Mouse (Mus musculus): ENCODE measurements around the gene Ubash3b. TPM values are rescaled to one million over a fixed set of nuclear protein-coding genes. Genes with fewer than 3 reads are reported as not detected.

Ubash3b gene
- total RNA-seq, 2 experiments from 2014 or later = 26.7 to 27.0 TPM

DNA sequence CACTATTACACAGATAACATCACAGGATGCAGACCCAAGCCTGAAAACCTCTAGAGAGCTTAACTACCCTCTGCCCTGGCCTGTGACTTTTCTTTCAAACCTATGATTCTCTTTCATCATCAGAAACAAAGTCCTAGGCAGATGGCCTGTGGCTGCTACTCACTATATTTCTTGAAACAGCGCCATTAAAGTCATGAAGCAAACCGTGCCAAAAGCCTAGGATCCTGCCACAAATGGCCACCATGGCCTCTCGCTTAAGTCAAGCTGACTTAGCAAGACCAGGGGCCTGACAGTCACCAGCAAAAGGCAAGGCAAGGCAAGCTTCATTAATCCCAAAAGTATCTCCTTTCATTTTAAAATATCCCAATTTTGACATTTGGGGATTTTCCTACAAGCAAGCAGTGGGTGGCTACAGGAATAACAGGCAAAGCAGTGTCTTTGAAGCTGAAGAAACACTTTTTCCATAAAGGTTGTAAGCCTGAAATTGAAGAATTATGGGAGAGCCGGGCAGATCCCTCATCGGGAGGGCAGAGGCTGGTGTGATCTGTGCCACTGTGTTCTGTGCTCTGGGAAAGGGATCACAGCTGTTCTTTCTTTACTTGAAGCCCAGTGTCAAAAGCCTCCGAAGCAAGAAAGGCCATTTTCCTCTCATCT, 39.7 kb downstream of the Ubash3b start:
- TF ChIP-seq CTCF (conservative IDR thresholded peaks at IDR 0.05) = no peak
- no peak overlapping the region for H3K4me3 ChIP-seq
- H3K27ac ChIP-seq = peak overlapping the region; percentile 80
- no peak for DNase-seq (ENCODE audit: low spot score in 2 of 2)

DNA sequence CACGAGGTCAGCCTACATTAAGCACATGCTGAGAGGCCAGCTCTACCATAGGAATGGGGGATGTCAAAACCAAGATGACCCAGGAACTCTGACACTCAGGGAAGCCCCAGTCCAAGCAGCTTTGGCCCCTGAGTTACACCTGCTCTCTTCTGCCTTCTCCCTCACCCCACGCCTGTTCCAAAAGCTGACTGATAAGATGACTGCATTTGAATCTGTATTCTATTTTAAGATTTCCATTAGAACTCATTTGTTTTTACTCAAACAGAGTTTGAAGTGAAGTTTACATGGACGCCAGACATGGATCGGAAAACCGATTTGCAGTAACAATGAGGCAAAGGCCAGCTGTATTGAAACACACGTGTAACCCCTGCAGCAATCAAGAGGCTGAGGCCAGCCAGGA, 41.5 kb downstream of the Ubash3b start:
- Histone ChIP-seq H3K4me3 (no peak overlapping the region), H3K27ac (no peak overlapping the region)
- DNase-seq (ENCODE audit: low spot score in 2 of 2) = no peak

GRCm38 (mm10) chr9:41118065-41118464, 43.4 kb downstream of the Ubash3b start:
- peak in 1 of 2 experiments; percentile 30 for DNase-seq (ENCODE audit: low spot score in 2 of 2)
- no peak for TF ChIP-seq CTCF (conservative IDR thresholded peaks at IDR 0.05)
- no peak overlapping the region for H3K4me3 ChIP-seq

More for the DNA sequence above, 41.5 kb downstream of the Ubash3b start:
- no peak for TF ChIP-seq CTCF (conservative IDR thresholded peaks at IDR 0.05)

GRCm38 (mm10) chr9:41116126-41116525, 45.4 kb downstream of the Ubash3b start:
- no peak for TF ChIP-seq CTCF (conservative IDR thresholded peaks at IDR 0.05)
- no peak overlapping the region for H3K27ac ChIP-seq
- H3K4me3 ChIP-seq = no peak overlapping the region
- no peak for DNase-seq (ENCODE audit: low spot score in 2 of 2)

More at GRCm38 (mm10) chr9:41118065-41118464, 43.4 kb downstream of the Ubash3b start:
- H3K27ac ChIP-seq = peak overlapping the region; percentile 28; the same call in 1 of the 2 replicates

DNA sequence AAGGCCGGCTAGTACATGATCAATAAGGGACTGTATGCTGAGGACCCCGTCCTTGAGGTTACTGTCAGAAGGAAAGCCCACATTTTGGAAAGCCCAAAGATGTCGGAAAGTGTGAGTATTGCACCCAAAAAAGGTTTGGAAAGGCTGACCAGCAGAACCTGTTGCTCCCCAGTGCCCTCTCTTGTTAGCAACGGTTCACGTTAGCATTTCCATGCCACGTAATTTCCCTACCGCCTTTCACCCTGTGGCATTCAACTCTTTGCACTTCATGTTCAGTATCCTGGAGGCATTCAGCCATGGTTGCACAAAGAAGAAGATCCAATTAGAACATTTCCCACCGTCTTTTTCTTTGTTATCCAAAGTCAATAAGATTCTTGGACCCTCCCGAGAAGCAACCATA, 47.1 kb downstream of the Ubash3b start:
- DNase-seq (ENCODE audit: low spot score in 2 of 2) = no peak
- Histone ChIP-seq H3K4me3 (no peak overlapping the region), H3K27ac (no peak overlapping the region)
- no peak for TF ChIP-seq CTCF (conservative IDR thresholded peaks at IDR 0.05)

DNA sequence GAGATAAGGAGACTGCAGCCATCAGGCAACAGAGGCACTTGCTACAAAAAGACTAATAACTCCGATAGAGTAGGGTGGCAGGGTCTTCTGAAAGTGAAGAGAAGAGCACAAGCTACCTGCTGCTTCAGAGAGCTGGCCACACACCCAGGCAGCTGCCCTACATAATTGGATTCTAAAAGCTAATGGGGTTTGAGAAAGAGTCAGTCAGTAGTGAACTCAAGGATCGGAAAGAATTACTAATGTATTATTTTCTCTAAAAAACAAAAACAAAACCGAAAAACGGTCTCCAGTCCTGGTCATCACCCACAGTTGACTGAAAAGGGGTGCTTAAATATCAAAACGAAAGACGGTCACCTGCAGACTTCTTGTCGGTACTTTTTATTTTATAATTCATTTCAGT, 51.7 kb downstream of the Ubash3b start:
- no peak for TF ChIP-seq CTCF (conservative IDR thresholded peaks at IDR 0.05)
- H3K4me3 ChIP-seq = no peak overlapping the region
- DNase-seq (ENCODE audit: low spot score in 2 of 2) = no peak
- H3K27ac ChIP-seq = peak overlapping the region; percentile 85; the same call in 1 of the 2 replicates

DNA sequence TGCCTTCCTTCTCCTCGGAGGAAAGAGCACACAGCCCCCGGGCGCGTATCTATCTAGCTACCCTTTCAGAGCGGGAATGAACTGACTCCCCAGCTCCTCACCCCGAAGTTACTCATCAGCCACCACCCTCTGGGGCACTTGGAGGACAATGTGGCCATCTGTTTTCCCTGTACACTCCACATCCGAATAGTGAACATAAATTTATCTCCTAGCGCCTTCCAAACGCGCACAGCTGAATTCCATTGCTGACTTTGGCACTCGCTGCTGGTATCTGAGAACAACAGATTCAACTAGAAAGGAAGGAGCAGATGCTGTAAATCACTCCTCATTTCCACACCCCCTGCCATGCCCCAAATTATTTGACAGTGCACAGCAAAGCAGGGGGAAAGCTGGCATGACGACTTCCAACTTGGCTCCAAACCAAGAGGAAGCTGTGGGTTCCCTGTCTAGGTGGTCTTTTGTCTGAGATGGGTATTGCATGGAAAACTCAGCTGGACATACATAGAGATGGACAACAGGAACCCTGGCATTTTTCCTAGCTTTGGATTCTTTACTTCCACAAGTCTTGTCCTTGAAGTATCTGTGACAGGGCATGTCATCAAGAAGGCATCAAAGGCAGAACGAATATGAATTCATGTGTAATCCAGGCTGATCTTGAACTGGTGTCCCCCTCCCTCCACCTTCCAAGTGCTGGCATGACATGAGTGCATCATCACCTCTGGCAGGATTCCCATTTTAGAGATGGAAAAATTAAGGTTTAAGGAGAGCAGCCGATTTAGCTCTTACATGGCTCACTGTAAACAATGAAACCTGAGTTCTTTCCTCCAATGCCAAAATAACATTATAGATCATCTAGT, 52.9 kb downstream of the Ubash3b start:
- peak overlapping the region; percentile 85 for H3K27ac ChIP-seq
- no peak for TF ChIP-seq CTCF (conservative IDR thresholded peaks at IDR 0.05)
- peak; percentile 57 to 85 for DNase-seq (ENCODE audit: low spot score in 2 of 2)
- no peak overlapping the region; the same call in 1 of the 2 replicates for H3K4me3 ChIP-seq

- no peak for DNase-seq (ENCODE audit: low spot score in 2 of 2)
- no peak for TF ChIP-seq CTCF (conservative IDR thresholded peaks at IDR 0.05)
- Histone ChIP-seq H3K27ac (no peak overlapping the region), H3K4me3 (no peak overlapping the region)
Measured at GRCm38 (mm10) chr9:41105201-41105643, 56.3 kb downstream of the Ubash3b start.

DNA sequence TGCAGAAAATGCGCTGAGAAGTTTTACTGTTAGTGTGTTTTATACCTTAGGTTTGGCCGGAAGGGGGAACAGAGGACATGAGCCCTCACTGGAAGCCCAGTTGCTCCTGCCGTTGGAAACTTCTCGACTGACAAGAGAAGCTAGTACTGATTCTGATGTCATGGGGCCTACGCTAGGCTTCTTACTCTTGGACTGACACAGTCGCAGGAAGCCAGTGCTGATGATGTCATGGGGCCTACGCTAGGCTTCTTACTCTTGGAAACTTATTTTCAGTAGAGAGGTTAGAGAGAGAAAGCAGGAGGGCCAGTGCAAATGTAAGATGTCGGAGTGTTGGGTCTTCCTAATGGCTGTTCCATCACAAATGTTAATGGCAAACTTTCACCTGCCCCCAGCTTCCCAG, 57.8 kb downstream of the Ubash3b start:
- no peak overlapping the region for H3K27ac ChIP-seq
- DNase-seq (ENCODE audit: low spot score in 2 of 2) = no peak
- TF ChIP-seq CTCF (conservative IDR thresholded peaks at IDR 0.05) = no peak
- no peak overlapping the region for H3K4me3 ChIP-seq

DNA sequence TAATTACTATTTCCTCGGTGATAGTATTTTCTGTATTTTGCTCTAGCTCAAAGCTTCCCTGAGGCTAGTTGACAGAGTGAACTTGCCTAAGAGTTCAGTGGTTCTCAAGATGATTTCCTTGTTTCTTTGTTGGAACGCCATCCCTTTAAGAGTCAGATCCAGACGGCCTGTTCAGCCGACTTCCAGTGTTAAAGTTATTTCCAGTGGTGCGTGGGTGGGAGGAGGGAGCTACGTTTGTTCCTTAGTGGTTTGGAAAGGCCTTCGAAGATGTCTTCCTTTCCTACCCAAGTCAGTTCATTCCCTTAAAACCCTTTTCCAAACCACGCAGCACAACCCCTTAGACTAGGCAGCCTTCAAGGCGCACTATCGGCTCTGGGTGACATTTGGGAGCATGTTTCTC, 58.9 kb downstream of the Ubash3b start:
- Histone ChIP-seq H3K27ac (no peak overlapping the region), H3K4me3 (no peak overlapping the region)
- no peak for DNase-seq (ENCODE audit: low spot score in 2 of 2)
- no peak for TF ChIP-seq CTCF (conservative IDR thresholded peaks at IDR 0.05)

- no peak overlapping the region; the same call in 1 of the 2 replicates for H3K27ac ChIP-seq
Measured at GRCm38 (mm10) chr9:41099897-41100296, 61.6 kb downstream of the Ubash3b start.

DNA sequence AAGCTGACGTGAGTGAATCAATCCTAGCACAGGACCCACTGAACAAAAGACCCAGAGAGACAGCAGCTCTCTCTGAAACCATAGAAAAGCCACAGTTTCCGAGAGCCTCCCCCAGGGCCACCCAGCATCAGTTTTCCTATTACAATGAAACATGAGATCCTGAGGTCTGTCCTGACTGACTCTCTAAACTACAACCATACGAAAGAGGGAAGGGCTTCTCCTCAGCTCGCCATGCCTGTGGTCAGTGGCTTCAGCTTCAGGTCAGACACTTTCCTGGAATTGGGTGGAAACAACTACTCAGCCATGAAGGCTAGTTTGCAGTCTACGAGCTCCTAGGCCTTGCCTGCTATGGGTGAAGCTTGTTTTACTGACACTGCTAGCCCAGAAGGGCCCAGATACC, 62.4 kb downstream of the Ubash3b start:
- DNase-seq (ENCODE audit: low spot score in 2 of 2) = no peak
- H3K27ac ChIP-seq = no peak overlapping the region; the same call in 1 of the 2 replicates
- TF ChIP-seq CTCF (conservative IDR thresholded peaks at IDR 0.05) = no peak
- no peak overlapping the region for H3K4me3 ChIP-seq

More at GRCm38 (mm10) chr9:41099897-41100296, 61.6 kb downstream of the Ubash3b start:
- TF ChIP-seq CTCF (conservative IDR thresholded peaks at IDR 0.05) = no peak
- no peak for DNase-seq (ENCODE audit: low spot score in 2 of 2)
- H3K4me3 ChIP-seq = no peak overlapping the region

- DNase-seq (ENCODE audit: low spot score in 2 of 2) = no peak
- no peak overlapping the region for H3K4me3 ChIP-seq
- H3K27ac ChIP-seq = no peak overlapping the region
- no peak for TF ChIP-seq CTCF (conservative IDR thresholded peaks at IDR 0.05)
Measured at GRCm38 (mm10) chr9:41098065-41098464, 63.4 kb downstream of the Ubash3b start.

Data from layer of hippocampus, adult 2 months (tissue).